Mouse (Mus musculus): Measurements from ENCODE around the gene Sfn. TPM values are rescaled to one million over a fixed set of nuclear protein-coding genes. Genes with fewer than 3 reads are reported as not detected.
A peak's percentile ranks its signal among the peaks of the same experiment; 100 is the strongest.

Sfn gene
- total and polyA plus RNA-seq, 2 experiments from 2014 or later, result 0.18 to 6.8 TPM

DNA sequence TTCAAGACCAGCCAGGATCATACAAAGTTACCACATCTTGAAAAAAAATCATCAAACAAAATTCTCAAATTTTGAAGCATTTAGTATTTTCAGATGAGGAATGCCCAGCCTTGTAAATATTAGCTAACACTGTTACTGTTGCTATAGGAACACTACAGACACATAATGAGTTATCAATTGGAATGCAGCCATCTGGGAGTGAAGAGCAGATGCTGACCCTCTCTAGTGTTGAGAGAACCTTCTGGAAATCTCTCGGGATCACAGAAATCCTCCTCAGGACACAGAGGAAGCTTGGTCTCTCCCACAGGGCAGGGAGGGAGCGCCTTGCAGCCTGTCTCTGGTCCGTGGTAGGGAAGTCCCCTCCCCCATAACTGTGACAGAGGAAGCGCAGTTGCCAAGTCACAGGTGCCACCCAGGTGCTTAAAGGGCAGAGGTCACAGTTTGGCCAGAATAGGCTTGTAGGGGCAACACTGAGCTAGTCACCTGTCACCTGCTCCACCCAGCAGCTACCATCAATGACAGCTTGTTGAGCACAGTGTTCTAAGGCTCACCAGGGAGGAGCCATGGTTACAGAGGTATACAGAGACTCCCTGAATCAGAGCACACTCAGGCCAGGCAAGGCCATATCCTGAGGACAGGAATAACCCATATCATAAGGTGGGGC, 17.6 kb upstream of the Sfn start:
- H3K36me3 ChIP-seq (replicated peaks; ENCODE audit: control insufficient read depth, insufficient read depth, low read length), result peaks cover 13% of the 10 kb centered on the region
- no peaks in the 10 kb centered on the region for H3K9me3 ChIP-seq (replicated peaks; ENCODE audit: control insufficient read depth, low read length)
- no peaks in the 10 kb centered on the region for H3K27me3 ChIP-seq (ENCODE audit: control insufficient read depth, insufficient read depth, low read length)
- no peak overlapping the region for H3K27ac ChIP-seq (ENCODE audit: low read depth)
- no peak overlapping the region for H3K9ac ChIP-seq (replicated peaks; ENCODE audit: low read depth, low read length)
- no peak overlapping the region for H3K4me3 ChIP-seq (ENCODE audit: low read depth, low read length)
- H3K4me2 ChIP-seq (ENCODE audit: low read depth, low read length), result no peak overlapping the region
- no peak for DNase-seq (ENCODE audit: low spot score)
- peak; percentile 30 for ATAC-seq (ENCODE audit: insufficient read depth, low read depth)
- WGBS, result 34% methylated on average over 4 of the region's 4 CpGs
- peaks cover 8% of the 10 kb centered on the region; the same call in 1 of the 2 replicates for H3K4me1 ChIP-seq (ENCODE audit: control insufficient read depth, insufficient read depth)
- TF ChIP-seq EP300 (IDR thresholded peaks at IDR 0.05; ENCODE audit: low read depth) (no peak), CTCF (IDR thresholded peaks at IDR 0.05; ENCODE audit: low read depth) (no peak)

DNA sequence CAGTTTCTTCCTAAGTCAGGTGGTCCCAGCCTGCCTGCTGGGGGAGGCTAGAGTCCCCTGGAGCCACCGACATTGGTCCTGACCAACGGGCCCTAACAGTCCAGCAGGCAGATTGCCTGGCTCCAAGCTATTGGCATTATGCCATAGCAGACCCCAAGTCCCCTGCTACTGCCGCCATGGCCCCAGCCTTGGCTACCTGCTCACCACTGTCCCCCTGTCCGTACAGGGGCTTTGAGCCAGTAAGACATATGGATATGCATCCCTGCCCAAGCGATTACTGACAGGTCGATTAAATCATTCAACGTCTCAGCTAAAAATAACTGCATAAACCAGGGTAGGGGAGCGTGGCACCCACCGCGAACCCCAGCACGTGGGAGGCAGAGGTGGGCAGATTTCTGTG, 16.0 kb upstream of the Sfn start:
- H3K9ac ChIP-seq (replicated peaks; ENCODE audit: low read depth, low read length), result no peak overlapping the region
- no peak overlapping the region for H3K4me2 ChIP-seq (ENCODE audit: low read depth, low read length)
- no peak overlapping the region for H3K27ac ChIP-seq (ENCODE audit: low read depth)
- no peak for TF ChIP-seq EP300 (IDR thresholded peaks at IDR 0.05; ENCODE audit: low read depth)
- peaks cover 8% of the 10 kb centered on the region; the same call in 1 of the 2 replicates for H3K4me1 ChIP-seq (ENCODE audit: control insufficient read depth, insufficient read depth)
- DNase-seq (ENCODE audit: low spot score) (no peak), ATAC-seq (ENCODE audit: insufficient read depth, low read depth) (no peak)
- H3K9me3 ChIP-seq (replicated peaks; ENCODE audit: control insufficient read depth, low read length), result no peaks in the 10 kb centered on the region
- no peak overlapping the region for H3K4me3 ChIP-seq (ENCODE audit: low read depth, low read length)
- H3K27me3 ChIP-seq (ENCODE audit: control insufficient read depth, insufficient read depth, low read length), result no peaks in the 10 kb centered on the region
- peaks cover 9% of the 10 kb centered on the region for H3K36me3 ChIP-seq (replicated peaks; ENCODE audit: control insufficient read depth, insufficient read depth, low read length)
- 82% methylated on average over 11 of the region's 11 CpGs for WGBS

DNA sequence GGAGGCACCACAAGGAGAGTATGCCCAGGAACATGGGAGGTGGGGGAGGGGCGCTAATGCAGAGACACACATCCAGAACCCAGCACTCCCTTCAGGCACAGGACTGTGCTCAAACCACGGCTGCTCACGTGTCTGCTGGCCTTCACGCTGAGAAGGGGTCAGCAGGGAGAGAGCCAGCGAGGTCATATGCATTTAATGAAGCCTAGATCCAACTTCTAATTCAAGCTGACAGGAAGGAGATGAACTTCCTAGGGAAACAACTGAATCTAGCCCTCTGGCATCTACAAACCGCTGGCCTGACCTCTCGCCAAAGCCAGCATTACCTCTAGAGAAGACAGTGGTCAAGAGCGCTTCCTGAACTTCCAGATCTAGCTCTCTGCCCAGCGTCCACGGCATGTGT, 13.4 kb upstream of the Sfn start:
- Histone ChIP-seq H3K4me3 (ENCODE audit: low read depth, low read length) (no peak overlapping the region), H3K4me2 (ENCODE audit: low read depth, low read length) (no peak overlapping the region), H3K27me3 (ENCODE audit: control insufficient read depth, insufficient read depth, low read length) (no peaks in the 10 kb centered on the region), H3K27ac (ENCODE audit: low read depth) (peak overlapping the region; percentile 11; the same call in 1 of the 2 replicates), H3K9me3 (replicated peaks; ENCODE audit: control insufficient read depth, low read length) (no peaks in the 10 kb centered on the region), H3K4me1 (ENCODE audit: control insufficient read depth, insufficient read depth) (peaks cover 8% of the 10 kb centered on the region; the same call in 1 of the 2 replicates), H3K9ac (replicated peaks; ENCODE audit: low read depth, low read length) (no peak overlapping the region), H3K36me3 (replicated peaks; ENCODE audit: control insufficient read depth, insufficient read depth, low read length) (peaks cover 20% of the 10 kb centered on the region)
- 62% methylated on average over 10 of the region's 10 CpGs for WGBS
- ATAC-seq (ENCODE audit: insufficient read depth, low read depth) (peak; percentile 25; the same call in 1 of the 2 replicates), DNase-seq (ENCODE audit: low spot score) (no peak)
- TF ChIP-seq CTCF (IDR thresholded peaks at IDR 0.05; ENCODE audit: low read depth) (no peak), EP300 (IDR thresholded peaks at IDR 0.05; ENCODE audit: low read depth) (no peak)

DNA sequence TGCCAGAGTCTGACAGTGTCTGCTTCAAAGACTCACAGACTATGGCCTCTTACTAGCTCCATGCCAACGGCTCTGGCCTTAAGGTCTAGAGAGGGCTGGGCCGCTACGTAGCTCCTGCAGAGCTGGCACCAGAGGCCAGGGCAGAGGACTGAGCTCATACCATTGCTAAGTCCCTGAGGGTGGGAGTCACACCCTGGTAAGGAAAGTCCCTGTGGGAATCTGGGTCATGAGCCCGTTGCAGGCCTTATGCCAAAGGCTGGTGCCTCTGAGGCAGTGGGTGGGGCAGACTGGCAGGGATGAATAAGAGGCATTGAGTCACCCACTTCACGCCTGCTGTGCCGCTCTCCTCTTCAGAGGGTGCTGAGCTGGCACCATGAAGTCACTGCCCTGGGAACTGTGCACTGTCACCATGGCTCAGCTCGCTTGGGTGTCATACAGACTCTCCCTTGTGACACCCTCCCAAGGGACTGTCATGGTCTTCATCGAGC, 12.3 kb upstream of the Sfn start:
- DNase-seq (ENCODE audit: low spot score) (no peak), ATAC-seq (ENCODE audit: insufficient read depth, low read depth) (no peak)
- Histone ChIP-seq H3K9me3 (replicated peaks; ENCODE audit: control insufficient read depth, low read length) (no peaks in the 10 kb centered on the region), H3K4me3 (ENCODE audit: low read depth, low read length) (no peak overlapping the region), H3K9ac (replicated peaks; ENCODE audit: low read depth, low read length) (no peak overlapping the region), H3K4me1 (ENCODE audit: control insufficient read depth, insufficient read depth) (no peaks in the 10 kb centered on the region), H3K36me3 (replicated peaks; ENCODE audit: control insufficient read depth, insufficient read depth, low read length) (peaks cover 20% of the 10 kb centered on the region), H3K27me3 (ENCODE audit: control insufficient read depth, insufficient read depth, low read length) (no peaks in the 10 kb centered on the region), H3K27ac (ENCODE audit: low read depth) (no peak overlapping the region), H3K4me2 (ENCODE audit: low read depth, low read length) (no peak overlapping the region)
- TF ChIP-seq EP300 (IDR thresholded peaks at IDR 0.05; ENCODE audit: low read depth) (no peak), CTCF (IDR thresholded peaks at IDR 0.05; ENCODE audit: low read depth) (no peak)
- 56% methylated on average over 8 of the region's 8 CpGs for WGBS

DNA sequence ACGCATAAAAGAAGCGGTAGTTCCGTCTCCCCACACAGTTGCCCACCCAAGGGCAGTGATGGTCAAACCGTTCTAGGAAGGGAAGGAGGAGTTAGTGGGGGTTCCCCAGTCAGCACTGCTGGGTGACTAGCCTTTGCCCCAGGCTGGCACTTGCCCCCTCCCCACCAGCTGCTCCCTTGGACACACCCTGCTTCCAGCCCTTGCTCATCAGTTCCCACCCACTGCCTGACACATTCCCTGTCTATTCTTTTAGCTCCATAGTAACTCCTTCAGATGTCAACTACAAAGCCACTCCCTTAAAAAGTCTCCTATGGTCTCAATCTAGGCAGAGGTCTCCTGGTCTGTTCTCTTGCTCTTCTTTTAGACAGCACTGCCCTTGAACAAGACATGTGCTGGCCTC, 11.9 kb upstream of the Sfn start:
- DNase-seq (ENCODE audit: low spot score), result no peak
- H3K9me3 ChIP-seq (replicated peaks; ENCODE audit: control insufficient read depth, low read length), result no peaks in the 10 kb centered on the region
- WGBS, result 81% methylated on average over 4 of the region's 4 CpGs
- H3K9ac ChIP-seq (replicated peaks; ENCODE audit: low read depth, low read length), result no peak overlapping the region
- H3K4me2 ChIP-seq (ENCODE audit: low read depth, low read length), result no peak overlapping the region
- H3K27ac ChIP-seq (ENCODE audit: low read depth), result no peak overlapping the region
- no peak for ATAC-seq (ENCODE audit: insufficient read depth, low read depth)
- H3K36me3 ChIP-seq (replicated peaks; ENCODE audit: control insufficient read depth, insufficient read depth, low read length), result peaks cover 20% of the 10 kb centered on the region
- TF ChIP-seq CTCF (IDR thresholded peaks at IDR 0.05; ENCODE audit: low read depth) (no peak), EP300 (IDR thresholded peaks at IDR 0.05; ENCODE audit: low read depth) (no peak)
- H3K4me1 ChIP-seq (ENCODE audit: control insufficient read depth, insufficient read depth), result no peaks in the 10 kb centered on the region
- H3K27me3 ChIP-seq (ENCODE audit: control insufficient read depth, insufficient read depth, low read length), result no peaks in the 10 kb centered on the region
- no peak overlapping the region for H3K4me3 ChIP-seq (ENCODE audit: low read depth, low read length)

DNA sequence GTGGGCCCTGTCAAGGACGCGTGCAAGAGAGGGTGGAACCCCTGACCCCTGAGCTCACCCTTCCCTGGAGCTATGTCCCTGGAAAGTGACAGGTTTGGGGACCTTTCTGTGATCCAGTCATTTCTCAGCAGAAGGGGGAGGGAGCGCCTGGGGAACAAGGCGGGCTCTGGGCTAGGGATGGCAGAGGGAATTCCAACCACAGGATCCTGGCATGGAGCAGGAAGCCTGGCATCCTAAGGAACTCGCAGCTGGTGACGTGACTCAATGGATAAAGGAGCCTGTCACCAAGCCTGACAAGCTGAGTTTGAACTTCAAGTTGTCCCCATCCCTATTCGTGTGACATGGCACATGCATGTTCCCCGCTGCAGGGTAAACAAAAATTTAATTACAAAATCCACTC, 11.1 kb upstream of the Sfn start:
- WGBS, result 92% methylated on average over 8 of the region's 8 CpGs
- Histone ChIP-seq H3K9me3 (replicated peaks; ENCODE audit: control insufficient read depth, low read length) (no peaks in the 10 kb centered on the region), H3K27ac (ENCODE audit: low read depth) (no peak overlapping the region), H3K4me3 (ENCODE audit: low read depth, low read length) (no peak overlapping the region), H3K4me2 (ENCODE audit: low read depth, low read length) (no peak overlapping the region), H3K36me3 (replicated peaks; ENCODE audit: control insufficient read depth, insufficient read depth, low read length) (peaks cover 28% of the 10 kb centered on the region), H3K9ac (replicated peaks; ENCODE audit: low read depth, low read length) (no peak overlapping the region), H3K4me1 (ENCODE audit: control insufficient read depth, insufficient read depth) (no peaks in the 10 kb centered on the region), H3K27me3 (ENCODE audit: control insufficient read depth, insufficient read depth, low read length) (no peaks in the 10 kb centered on the region)
- TF ChIP-seq EP300 (IDR thresholded peaks at IDR 0.05; ENCODE audit: low read depth) (no peak), CTCF (IDR thresholded peaks at IDR 0.05; ENCODE audit: low read depth) (no peak)
- no peak for DNase-seq (ENCODE audit: low spot score)
- ATAC-seq (ENCODE audit: insufficient read depth, low read depth), result no peak
